Mouse (Mus musculus): ENCODE data around the gene Prpf19. TPM values are rescaled to one million over a fixed set of nuclear protein-coding genes. Genes with fewer than 3 reads are reported as not detected.

Prpf19 gene
- total RNA-seq, 1 experiment from 2014 or later: 223 TPM

DNA sequence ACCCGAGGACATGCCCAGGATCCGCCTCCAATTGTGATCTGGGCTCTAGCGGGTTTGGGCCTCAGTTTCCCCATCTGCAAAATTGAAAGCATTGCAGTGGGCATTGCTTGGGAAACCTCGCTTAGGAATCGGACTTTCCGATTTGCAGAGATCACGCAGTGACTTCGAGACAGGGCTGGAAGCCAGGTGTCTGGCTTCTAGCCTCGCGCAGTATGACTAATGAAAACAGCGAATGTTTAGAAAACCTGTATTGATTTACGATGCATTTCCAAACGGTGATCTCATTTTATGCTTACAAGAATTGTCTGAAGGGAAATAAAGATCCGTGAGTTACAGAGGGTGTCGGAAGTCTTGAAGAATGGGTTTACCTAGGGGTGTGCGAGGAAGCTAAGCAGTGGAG, 677 bp downstream of the Prpf19 start:
- peak; percentile 29 for DNase-seq

DNA sequence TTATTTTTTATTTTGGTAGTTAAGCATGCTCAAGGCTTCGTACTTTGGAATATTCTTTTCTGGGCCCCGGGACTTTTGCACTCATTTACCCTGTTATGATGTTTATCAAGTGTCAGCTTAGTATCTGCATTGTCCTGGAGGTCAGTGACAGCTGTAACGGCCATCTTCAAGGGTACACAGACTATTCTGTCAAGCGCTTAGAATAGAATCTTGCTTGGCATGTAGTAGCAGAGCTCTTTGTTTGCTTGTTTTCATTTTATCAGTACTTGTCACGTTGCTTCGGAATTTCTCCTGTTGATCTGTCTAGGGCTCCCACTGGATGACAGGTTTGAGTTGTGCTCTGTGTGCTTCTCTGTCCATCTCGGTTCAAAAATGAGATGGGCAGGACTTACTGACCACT, 1.8 kb downstream of the Prpf19 start:
- DNase-seq: no peak

DNA sequence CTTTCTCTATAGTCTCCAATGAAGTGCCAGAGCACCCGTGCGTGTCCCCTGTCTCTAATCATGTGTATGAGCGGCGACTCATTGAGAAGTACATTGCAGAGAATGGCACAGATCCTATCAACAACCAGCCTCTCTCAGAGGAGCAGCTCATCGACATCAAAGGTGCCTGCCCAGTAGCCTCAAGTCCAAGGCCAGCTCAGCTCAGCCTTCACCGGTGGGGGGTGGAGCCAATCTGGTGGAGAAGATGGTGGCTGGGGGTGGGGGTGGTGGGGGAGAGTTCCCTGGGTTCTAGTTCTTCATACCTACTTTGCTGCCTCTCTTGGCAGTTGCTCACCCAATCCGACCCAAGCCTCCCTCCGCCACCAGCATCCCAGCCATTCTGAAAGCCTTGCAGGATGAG, 2.5 kb downstream of the Prpf19 start:
- no peak for DNase-seq

DNA sequence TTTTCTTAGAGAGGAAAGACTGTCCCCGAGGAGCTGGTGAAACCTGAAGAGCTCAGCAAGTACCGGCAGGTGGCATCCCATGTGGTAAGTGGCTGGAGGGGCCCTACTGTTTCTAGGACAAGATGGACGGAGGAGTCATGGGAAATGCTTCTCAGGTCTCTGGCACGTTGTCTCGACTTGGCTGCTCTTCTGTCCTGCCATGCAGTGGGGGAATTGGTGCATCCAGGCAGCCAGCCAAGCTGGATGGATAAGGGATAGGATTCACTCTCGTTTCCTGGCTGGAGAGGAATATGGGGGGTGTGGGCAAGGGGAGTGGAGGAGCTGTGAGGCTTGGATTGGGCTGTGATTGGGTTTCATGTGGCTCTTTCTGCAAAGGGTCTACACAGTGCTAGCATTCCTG, 5.3 kb downstream of the Prpf19 start:
- no peak for DNase-seq

DNA sequence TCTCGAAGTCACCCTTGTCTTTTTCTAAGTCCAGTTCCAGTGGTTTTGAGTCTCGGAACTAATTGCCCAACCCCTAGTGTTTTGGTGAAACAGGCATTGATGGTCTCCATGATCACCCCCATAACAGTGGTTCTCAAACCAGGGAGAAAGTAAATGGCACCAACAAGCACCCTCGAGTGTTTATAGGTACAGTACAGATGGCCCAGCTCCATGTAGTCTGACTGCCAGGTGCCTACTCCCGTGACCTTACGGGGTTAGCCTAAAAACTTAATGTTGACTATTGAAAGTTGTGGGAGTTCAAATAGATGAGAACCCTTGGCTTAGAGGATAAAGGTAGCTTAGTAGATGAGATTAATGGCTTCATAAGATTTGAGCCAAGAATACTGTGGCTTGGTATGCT, 6.0 kb downstream of the Prpf19 start:
- no peak for DNase-seq

DNA sequence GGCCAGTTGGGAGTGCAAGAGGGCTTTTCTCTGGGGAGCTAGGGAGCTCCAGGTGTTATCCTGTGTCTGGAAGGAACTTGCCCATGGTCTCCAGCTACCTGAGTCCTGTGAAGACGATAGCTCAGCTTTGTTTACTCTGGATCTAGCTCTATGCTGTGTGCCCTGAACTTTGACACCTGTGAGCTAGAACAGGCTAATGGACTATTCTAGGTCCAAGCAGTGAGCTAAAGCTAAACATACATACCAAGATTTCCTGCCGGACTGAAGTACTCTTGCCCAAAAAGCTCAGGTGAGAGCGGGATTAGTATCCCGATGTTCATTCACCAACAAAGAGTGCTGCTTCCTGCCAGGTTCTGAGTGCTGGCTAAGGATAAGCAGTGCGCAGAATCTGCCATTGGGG, 9.5 kb downstream of the Prpf19 start:
- no peak for DNase-seq

DNA sequence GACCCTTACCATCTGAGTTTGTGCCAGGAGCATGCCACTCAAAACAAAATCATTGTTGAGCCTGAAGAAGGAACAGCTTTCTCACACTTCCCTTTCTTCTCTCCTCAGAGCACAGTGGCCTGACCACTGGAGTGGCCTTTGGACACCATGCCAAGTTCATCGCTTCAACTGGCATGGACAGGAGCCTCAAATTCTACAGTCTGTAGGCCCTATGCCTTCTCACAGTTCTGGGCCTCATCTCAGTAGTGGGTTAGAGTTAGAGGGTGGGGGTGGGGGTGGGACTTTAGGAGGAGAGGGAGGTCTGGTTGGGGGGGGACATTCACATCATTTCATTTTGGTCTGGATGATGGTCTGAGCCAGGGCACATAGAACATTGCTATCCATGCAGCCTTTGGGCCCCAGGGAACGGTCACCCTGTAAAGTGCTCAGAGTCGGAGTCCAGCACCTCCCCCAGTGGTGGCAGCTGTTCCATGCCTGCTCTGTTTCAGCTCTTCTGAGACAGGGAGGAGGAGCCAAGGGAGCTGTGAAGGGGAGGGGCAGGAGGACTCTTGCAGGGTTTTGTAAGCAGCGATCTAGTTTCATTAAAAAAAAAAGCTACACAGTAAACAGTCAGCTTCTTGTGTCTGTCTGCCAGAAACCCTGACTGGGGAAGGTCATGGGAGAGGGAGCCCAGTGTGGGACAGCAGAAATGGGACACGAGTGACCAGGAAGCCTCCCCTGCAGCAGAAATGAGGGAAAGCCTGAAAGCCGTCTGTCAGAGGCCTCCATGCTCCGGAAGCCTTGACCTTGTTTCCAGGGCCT, 10.1 kb downstream of the Prpf19 start:
- DNase-seq: peak; percentile 70

DNA sequence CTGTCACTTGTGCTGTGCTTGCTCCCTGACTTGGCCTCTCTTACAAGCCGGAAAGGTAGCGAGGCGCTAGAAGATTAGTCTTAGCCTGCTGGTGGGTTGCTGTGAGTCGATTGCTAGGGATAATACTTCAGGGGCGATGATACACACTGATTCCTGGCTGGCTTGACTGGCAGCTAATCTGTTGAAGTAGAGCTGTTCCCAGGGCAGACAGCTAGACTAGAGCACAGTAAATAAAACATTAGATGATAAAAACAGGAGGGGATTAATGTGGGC, 10.6 kb downstream of the Prpf19 start:
- DNase-seq: no peak

DNA sequence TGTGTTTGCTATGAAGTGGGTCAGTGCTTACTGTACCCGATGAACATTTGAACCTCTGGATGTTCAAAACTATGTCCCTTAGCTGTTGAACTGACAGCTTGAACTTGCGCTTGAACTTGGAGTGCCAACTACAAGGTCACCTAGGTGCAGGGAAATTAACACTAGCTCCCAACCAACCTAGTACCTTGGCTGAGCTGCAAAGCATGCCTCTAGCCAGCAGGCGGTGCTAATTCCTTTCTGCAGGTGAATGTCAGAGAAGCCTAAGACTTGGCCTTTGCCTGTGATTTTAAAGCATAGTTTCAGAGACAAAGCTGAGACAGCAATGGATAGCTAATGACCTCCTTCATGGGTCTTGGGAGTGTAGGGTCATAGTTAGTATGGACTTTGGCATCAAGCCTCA, 12.9 kb downstream of the Prpf19 start:
- peak; percentile 53 for DNase-seq

DNA sequence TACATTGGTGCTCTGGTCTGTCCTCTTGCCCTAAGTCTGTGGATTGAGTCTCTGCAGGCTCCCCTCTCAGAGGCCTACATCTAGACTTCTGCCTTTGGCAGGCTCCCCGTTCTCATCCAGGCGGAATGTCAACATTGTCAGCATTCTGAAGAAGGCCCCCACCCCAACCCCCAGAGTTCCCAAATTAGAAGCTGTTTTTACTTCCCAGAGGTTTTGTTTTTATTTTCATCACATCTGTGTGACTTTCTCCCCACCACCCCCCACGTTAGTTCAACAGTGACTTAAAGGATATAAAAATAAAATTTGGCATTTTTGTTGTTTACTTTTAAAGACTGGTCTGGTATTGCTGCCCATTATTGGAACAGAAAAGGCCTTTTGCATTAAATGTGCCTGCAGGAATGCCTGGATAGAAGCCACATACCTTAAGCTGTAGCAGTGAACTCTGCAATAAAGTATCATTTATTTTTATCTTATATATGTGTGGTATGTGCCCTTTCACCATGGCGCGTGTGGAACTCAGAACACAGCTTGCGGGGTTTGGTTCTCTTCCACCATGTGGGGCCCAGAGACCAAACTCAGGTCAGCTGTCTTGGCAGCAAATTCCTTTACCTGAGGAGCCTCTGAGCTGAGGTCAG, 14.2 kb downstream of the Prpf19 start:
- DNase-seq: no peak

DNA sequence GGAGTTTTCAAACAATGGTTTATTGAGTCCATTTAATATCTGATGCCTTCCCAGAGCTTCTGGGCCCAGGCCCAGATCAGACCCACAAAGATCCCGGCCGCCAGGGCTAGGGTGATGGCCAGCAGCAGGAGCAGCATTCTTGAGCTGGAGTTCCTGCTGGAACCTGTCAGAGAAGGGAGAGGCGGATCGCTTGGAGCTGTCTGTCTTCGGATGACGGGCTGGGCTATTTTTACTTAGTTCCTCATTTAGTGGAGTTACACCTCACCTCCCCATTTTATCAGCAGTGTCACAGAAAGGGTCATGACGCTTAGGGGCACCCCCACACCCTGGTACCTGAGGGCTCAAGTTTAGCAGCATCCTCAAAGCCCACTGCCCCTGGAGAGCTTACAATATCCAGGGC, 19.3 kb downstream of the Prpf19 start:
- DNase-seq: no peak

DNA sequence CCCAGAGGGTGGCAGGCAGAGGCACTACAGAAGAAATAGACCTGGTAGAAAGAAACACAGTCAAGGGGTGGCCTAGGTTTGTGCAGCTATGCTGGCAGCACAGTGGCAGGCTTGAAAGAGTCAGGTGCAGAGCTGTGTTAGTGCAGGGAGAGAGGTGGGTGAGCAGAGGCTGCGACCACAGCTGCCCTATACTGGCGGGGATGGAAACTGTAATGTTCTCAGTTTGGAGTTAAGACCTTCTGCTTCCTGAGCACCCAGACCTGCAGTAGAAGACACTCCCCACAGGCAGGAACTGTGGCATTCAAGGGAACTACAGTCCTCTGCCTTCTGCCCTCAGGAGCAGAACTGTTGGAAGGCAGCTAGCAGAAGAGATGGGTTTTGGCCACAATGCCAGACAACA, 19.8 kb downstream of the Prpf19 start:
- DNase-seq: no peak

DNA sequence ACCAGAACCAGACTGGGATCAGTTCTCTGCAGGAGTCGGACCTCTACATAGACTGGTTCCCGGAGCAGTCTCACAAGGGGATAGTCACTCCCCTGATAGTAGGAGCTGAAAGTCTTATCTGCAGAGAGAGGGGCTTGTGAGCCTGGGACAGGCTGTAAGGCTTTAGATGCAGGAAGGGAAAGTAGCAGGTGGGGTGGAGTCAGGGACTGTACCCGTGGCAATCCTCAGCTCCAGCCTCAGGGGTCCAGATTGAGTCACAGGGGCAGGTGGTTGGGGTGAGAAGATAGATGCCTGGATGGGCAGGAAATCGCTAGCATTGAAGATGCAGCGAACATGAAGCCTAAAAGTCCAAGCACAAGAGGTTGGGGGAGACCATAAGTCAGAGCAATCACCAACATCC, 21.5 kb downstream of the Prpf19 start:
- no peak for DNase-seq

DNA sequence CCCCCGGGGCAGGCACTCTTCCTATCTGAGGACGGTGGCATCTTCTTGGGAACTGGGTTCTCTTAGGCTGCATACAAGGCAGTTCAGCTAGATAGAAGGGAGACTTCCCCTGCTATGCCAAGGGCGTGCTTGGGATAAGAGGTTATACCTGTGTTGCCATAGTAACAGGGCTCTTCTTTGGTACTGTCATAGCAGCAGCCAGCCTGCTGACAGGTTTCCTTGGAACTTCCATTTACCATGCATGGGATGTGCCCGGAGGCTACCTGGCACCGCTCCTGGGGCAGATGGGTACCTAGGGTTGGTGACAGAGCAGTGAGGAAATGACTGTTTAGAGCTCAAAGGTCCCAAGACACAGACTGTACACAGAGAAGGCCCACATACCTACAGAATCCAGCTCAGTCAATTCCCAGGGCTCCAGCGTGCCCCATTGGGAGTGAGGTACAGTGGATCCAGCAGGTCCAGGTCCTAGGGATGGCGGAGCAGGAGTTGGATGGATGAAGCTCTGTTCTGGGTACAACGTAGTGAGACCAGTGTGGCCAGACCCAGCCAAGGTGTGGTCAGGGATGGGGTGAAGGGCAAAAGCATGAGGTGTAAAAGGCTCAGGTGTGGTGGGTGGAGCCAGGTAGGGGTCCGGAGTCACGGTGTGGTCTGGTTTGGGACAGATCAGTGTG, 23.4 kb downstream of the Prpf19 start:
- no peak for DNase-seq

DNA sequence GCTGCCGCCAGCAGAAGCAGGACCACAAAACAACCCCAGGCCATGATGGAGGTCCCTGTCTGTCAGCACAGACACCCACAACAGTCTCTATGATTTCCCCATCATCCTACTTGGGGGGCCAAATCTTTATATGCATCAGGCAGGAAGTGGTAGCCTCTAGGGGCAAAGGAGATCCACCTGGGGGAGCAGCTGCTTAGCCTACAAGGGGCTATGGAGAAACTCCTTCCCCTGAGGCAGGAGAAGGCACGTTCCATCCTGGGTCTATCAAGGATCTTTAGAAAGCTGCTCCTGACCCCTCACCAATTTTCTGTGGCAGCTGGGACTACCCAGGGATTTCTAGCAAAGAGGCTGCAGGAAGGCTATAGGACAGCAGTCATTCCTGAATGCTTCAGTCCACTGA, 25.5 kb downstream of the Prpf19 start, which contains the start of gene Zp1:
Gene Zp1 (minus strand): TSS at position 101 of the 400 bp plus-strand sequence.
- no peak for DNase-seq

DNA sequence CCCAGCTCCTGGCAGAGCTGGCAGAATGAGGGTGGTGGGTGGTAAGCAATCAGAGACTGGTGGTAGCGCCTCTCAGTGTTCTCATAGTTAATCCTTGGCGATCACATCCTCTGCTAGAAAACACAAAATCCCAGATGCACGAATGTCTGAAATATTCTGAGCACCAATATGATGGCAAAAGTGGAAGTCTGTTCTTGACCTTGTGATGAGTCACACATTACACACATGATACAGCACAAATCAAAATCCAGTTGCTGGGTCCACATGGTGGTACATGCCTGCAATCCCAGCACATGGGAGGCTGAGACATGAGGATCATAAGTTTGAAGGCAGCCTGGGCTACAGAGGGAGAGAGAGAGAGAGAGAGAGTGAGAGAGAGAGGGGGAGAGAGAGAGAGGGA, 26.0 kb downstream of the Prpf19 start:
- no peak for DNase-seq

DNA sequence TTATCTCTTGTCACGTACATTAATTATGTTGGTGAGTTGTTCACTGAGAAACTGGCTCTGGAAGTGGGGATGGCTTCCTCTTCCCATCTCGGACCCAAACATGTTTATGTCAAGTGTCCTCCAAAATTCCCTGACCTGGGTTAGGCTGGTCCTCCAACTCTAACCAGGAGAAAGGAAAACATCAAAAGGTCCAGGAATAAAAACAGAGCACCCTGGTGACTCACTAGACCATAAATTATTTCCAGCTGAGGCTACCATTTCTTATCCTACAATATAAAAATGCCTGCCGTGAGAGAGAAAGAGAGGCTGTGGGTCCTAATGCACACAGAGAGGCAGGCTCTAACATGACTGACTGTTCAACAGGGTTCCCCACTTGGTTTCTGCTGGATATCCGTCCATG, 29.2 kb downstream of the Prpf19 start:
- DNase-seq: no peak

DNA sequence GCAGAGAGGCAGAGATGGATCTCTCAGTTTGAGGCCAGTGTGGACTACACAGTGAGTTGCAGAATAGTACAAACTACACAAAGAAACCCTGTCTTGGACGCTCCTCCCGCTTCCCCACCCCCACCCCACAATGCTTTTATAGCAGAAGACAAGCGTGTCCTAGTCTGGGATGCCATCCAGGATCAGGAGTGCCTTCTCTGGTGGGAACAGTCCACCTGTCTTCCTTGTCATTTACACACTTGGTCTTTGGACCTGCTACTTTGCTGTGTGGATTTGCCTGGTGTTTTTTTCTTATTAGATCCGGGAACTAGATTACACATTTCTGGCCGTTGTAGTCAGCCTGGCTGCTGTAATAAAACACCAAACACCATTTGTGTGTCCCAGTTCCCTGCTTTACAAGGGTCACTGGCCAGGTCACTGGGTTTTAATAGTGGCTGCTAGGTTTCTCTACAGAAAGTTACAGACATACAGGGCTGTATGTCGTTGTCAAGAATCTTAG, 31.1 kb downstream of the Prpf19 start:
- no peak for DNase-seq

DNA sequence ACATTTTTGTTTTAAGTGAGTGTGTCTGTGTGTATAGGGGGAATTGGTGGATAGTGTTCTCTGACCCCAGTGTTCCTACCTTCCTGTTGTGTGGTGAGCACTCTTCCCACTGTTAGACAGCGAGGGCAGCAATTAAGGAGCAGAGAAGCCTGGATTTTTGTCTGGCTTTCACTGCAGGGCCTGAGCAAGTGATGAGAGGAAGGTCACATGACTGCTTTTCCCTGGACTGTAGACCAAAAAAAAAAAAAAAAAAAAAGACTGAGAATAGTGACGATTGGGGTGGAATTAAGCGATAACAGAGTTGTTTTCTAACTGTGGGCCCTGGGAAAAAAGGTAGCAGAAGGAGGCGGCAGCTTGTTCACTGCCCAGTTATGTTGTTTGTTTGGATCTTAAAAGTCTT, 31.6 kb downstream of the Prpf19 start:
- no peak for DNase-seq

DNA sequence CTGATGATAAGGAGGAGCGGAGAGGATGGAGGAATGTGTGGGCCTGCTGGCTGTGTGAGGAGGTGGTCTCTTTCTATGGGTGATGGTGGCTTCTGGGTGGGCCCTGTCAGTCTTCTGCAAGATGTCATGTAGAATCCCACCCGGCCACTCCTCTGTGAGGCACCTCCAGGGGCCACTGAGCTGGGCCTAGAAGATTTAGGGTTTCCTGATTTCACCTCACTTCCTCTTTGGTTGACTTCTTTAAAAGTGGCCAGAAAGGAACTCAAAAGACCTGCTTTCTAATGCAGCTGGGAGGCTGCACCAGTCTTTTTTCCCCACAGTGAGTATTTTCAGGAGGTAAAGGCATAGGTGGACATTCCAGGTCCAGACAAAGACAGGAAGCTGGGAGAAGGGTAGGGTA, 35.6 kb downstream of the Prpf19 start:
- no peak for DNase-seq

DNA sequence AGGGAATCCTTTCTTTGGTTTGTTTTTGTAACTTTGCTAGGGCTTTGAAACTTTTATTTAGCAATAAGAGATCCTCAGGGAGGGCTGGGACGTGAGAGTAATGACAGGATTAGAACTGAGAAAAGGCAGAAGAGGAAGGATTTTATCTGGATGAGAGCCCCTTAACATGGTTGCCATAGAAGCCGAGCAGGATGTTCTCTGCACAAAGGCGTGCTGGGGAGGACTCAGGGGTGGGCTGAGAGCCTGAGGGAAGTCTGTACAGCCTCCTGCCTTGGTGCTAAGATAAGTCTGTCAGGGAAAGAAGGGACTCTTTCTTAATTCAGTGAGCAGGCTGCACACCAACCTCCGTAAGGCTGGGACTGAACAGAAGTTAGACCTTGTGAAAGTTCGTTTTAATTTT, 40.0 kb downstream of the Prpf19 start:
- DNase-seq: no peak

DNA sequence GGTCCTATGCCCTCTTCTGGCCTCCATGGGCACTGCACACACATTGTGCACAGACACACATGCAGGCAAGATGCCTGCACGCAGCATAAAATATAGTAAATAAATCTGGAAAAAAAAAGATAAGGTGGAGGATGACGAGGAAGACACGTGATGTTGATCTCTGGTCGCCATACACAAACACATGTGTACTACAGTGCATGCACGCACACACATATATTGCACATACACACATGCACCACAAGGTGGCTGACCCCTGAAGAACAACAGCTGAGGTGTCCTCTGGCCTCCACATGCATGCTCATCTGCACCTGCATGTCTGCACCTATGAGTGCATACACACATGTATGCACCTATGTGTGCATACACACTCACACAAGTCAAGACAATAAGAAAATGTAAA, 41.0 kb downstream of the Prpf19 start:
- no peak for DNase-seq

DNA sequence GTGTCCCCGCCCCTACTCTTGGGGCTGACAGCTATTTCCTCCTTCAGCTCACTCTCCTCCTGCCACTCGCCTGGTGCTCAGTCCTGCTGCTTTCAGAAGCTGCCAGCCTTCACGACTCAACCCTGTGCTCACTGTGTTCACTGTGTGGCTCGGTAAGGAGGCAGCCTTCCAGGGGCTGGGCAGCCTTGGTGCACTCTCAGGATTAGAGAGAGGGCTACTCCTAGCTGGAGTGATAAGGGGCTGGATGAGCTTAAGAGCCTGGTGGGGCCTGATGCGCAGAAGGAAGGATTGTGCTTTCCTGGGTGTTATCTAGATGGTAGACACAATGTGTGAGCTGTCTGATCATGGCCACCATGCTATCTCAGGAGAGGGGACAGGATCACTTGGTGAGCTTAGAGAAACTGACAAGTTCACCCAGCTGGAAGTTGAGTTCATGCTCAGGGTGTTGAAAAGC, 42.1 kb downstream of the Prpf19 start, which contains the start of gene Ptgdr2:
Gene Ptgdr2 (plus strand): TSS at position 51 of the 454 bp plus-strand sequence.
- DNase-seq: no peak

All from adrenal gland, postnatal 25 days (tissue).